Mouse (Mus musculus) stomach, postnatal 0 days (tissue): ENCODE data around the gene Rnf220. TPM values are rescaled to one million over a fixed set of nuclear protein-coding genes. Genes with fewer than 3 reads are reported as not detected.

ENCODE experiments used
- ATAC-seq: fragments of 200-750 bp; cut with Nextera tagmentation; 2 replicates; pipeline ENCODE4 v1.8.0; 2017; ENCODE audit not compliant: low FRiP score, low TSS enrichment
- DNase-seq: peaks from one replicate; pipeline ENCODE4 v3.0.0-alpha.2; 2016; ENCODE audit warnings: low spot score
- H3K27ac ChIP-seq: fragments of 300-500 bp; sonication (generic); replicated peaks from 2 replicates; pipeline ENCODE4 v1.5.1; 2014; ENCODE audit warnings: mild to moderate bottlenecking, control low read depth
- H3K27me3 ChIP-seq: fragments of 300-500 bp; sonication (generic); 2 replicates; pipeline ENCODE4 v1.6.1; 2014; ENCODE audit warnings: low read length; ENCODE audit not compliant: control insufficient read depth, insufficient read depth
- H3K36me3 ChIP-seq: fragments of 300-500 bp; sonication (generic); 2 replicates; pipeline ENCODE4 v1.6.1; 2014; ENCODE audit warnings: low read length, mixed read lengths; ENCODE audit not compliant: control insufficient read depth, insufficient read depth
- H3K4me1 ChIP-seq: fragments of 300-500 bp; sonication (generic); replicated peaks from 2 replicates; pipeline ENCODE4 v1.6.1; 2014; ENCODE audit warnings: antibody characterized with exemption; ENCODE audit not compliant: control insufficient read depth, insufficient read depth
- H3K4me2 ChIP-seq: fragments of 300-500 bp; sonication (generic); replicated peaks from 2 replicates; pipeline ENCODE4 v1.6.1; 2014; ENCODE audit warnings: low read depth, mild to moderate bottlenecking, control low read depth, moderate library complexity
- H3K4me3 ChIP-seq: fragments of 300-500 bp; sonication (generic); 2 replicates; pipeline ENCODE4 v1.5.1; 2014; ENCODE audit warnings: low read depth, low read length, control low read depth
- H3K9ac ChIP-seq: fragments of 300-500 bp; sonication (generic); 2 replicates; pipeline ENCODE4 v1.6.1; 2014; ENCODE audit warnings: mild to moderate bottlenecking, low read length, control low read depth, mixed read lengths
- H3K9me3 ChIP-seq: fragments of 300-500 bp; sonication (generic); 2 replicates; pipeline ENCODE4 v1.6.1; 2016; ENCODE audit warnings: low read length; ENCODE audit not compliant: control insufficient read depth
- CTCF ChIP-seq: IDR thresholded peaks from 2 replicates; pipeline ENCODE4 v1.5.1; 2016; ENCODE audit warnings: antibody characterized with exemption, low read depth, mild to moderate bottlenecking, moderate library complexity
- EP300 ChIP-seq: optimal IDR thresholded peaks from 2 replicates; pipeline ENCODE3; 2016; ENCODE audit warnings: antibody characterized with exemption
- WGBS: fragments of 180-500 bp; shearing (Covaris S2); extraction: QIAGEN DNeasy Blood & Tissue Kit; methylation state at CpG from one replicate; pipeline ENCODE4 v1.1.7; 2014; 5-methylcytosine and 5-hydroxymethylcytosine counted together
- polyA plus RNA-seq: library from polyadenylated mRNA; unstranded; fragments of >200 nt; fragmentation: Nextera tagmentation; extraction: Ambion mirVana; gene quantifications from 2 replicates; pipeline ENCODE4 v1.2.1, GENCODE M21; 2015

Rnf220 gene
- polyA plus RNA-seq, 1 experiment from 2014 or later: 33.0 TPM

GRCm38 (mm10) chr4:117485045-117485780, 11.6 kb downstream of the Rnf220 start:
- WGBS: 46% methylated on average over 13 of the region's 13 CpGs
- Histone ChIP-seq H3K36me3 (no peaks in the 10 kb centered on the region), H3K4me2 (peak overlapping the region; percentile 93), H3K4me3 (peak overlapping the region; percentile 48), H3K27ac (no peak overlapping the region), H3K27me3 (peaks cover 3% of the 10 kb centered on the region; the same call in 1 of the 2 replicates), H3K9me3 (no peaks in the 10 kb centered on the region), H3K4me1 (no peaks in the 10 kb centered on the region; the same call in 1 of the 2 replicates), H3K9ac (no peak overlapping the region)
- ATAC-seq: peak; percentile 36; the same call in 1 of the 2 replicates
- no peak for DNase-seq
- TF ChIP-seq CTCF (no peak), EP300 (no peak)

- DNase-seq (peak; percentile 29), ATAC-seq (peak; percentile 60)
- under 1% methylated on average over 67 of the region's 69 CpGs for WGBS
- H3K4me1 ChIP-seq: no peaks in the 10 kb centered on the region; the same call in 1 of the 2 replicates
- H3K9ac ChIP-seq: peak overlapping the region; percentile 45; the same call in 1 of the 2 replicates
- peak overlapping the region; percentile 48 for H3K4me3 ChIP-seq
- peaks cover 3% of the 10 kb centered on the region; the same call in 1 of the 2 replicates for H3K27me3 ChIP-seq
- no peak overlapping the region for H3K27ac ChIP-seq
- TF ChIP-seq CTCF (no peak), EP300 (no peak)
- peak overlapping the region; percentile 93 for H3K4me2 ChIP-seq
- H3K9me3 ChIP-seq: no peaks in the 10 kb centered on the region
- no peaks in the 10 kb centered on the region for H3K36me3 ChIP-seq
Measured at GRCm38 (mm10) chr4:117484256-117485044, 12.4 kb downstream of the Rnf220 start.

- Histone ChIP-seq H3K9ac (peak overlapping the region; percentile 45; the same call in 1 of the 2 replicates), H3K36me3 (no peaks in the 10 kb centered on the region), H3K9me3 (no peaks in the 10 kb centered on the region), H3K27me3 (peaks cover 3% of the 10 kb centered on the region; the same call in 1 of the 2 replicates), H3K4me1 (no peaks in the 10 kb centered on the region; the same call in 1 of the 2 replicates), H3K4me3 (peak overlapping the region; percentile 48), H3K4me2 (peak overlapping the region; percentile 93), H3K27ac (no peak overlapping the region)
- WGBS: under 1% methylated on average over 15 of the region's 15 CpGs
- TF ChIP-seq CTCF (no peak), EP300 (no peak)
- DNase-seq: no peak
- no peak for ATAC-seq
Measured at GRCm38 (mm10) chr4:117483931-117484255, 13.0 kb downstream of the Rnf220 start.

GRCm38 (mm10) chr4:117482103-117482502, 14.7 kb downstream of the Rnf220 start:
- H3K4me2 ChIP-seq: no peak overlapping the region
- H3K4me3 ChIP-seq: no peak overlapping the region
- 89% methylated on average over 5 of the region's 5 CpGs for WGBS
- H3K27ac ChIP-seq: no peak overlapping the region
- ATAC-seq (no peak), DNase-seq (no peak)
- TF ChIP-seq CTCF: no peak
- no peak for TF ChIP-seq EP300
- no peaks in the 10 kb centered on the region for H3K36me3 ChIP-seq
- 0 out of 2 replicates have a peak, but pooled peaks cover 3% of the 10 kb centered on the region for H3K27me3 ChIP-seq
- no peak overlapping the region for H3K9ac ChIP-seq
- H3K4me1 ChIP-seq: no peaks in the 10 kb centered on the region; the same call in 1 of the 2 replicates
- no peaks in the 10 kb centered on the region for H3K9me3 ChIP-seq

GRCm38 (mm10) chr4:117480611-117481445, 16.0 kb downstream of the Rnf220 start:
- Histone ChIP-seq H3K4me2 (no peak overlapping the region), H3K36me3 (no peaks in the 10 kb centered on the region), H3K9ac (no peak overlapping the region), H3K27ac (no peak overlapping the region), H3K9me3 (no peaks in the 10 kb centered on the region), H3K4me3 (no peak overlapping the region), H3K27me3 (0 out of 2 replicates have a peak, but pooled peaks cover 3% of the 10 kb centered on the region), H3K4me1 (no peaks in the 10 kb centered on the region; the same call in 1 of the 2 replicates)
- DNase-seq: no peak
- WGBS: 62% methylated on average over 11 of the region's 11 CpGs
- no peak for TF ChIP-seq CTCF
- TF ChIP-seq EP300: no peak
- no peak for ATAC-seq
